Mouse (Mus musculus) cerebellum, adult (tissue): Measurements from ENCODE around the gene Etv3.
A peak's percentile ranks its signal among the peaks of the same experiment; 100 is the strongest.

ENCODE experiments used
- ATAC-seq: cut with Nextera tagmentation; 2 replicates; pipeline ENCODE4 v1.9.2; 2017; ENCODE audit warnings: mild to moderate bottlenecking, moderate library complexity, mixed read lengths; ENCODE audit not compliant: insufficient number of reproducible peaks, low FRiP score, low TSS enrichment

The Etv3 gene

DNA sequence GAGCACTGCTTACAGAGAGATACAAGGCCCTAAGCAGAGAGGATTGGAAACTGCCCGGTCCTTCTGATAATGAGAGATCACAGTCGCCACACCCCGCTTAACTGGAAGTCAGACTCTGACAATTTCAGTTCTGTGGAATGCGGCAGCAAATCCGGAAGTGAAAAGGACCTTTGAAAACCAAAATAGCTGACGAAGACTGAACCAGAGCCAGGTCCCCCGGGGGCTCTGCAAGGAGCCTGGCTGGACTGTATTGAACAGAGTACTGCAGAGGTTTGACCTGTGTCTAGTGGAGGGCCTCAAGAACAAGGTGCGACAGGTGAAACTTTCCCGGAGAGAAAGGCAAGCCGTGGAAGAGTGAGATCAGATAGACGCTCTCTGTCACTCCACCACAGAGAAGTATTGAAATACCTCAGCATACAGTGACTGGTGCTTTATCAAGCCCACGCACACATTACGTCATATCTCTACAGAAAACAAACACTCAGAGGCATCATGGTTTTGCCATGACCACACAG lies 9.6 kb upstream of the Etv3 start:
- ATAC-seq = no peak

DNA sequence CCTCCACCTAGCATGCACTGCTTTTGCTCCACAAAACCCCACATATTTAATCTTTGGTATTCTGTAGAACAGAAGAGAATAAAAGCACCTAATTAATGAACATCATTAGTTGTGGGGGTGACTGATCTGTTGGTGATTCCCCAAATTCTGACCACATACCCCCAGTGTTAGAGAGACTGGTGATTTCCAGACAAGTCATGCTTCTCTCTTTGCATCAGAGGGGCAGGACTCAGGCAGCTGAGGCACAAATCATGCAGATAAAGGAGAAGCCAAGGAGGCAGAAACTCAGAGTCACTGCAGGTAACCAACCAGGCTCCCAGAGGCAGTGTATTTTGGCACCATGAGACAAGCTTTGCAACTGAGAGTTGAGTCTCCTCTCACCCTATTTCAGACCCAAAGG lies 6.8 kb upstream of the Etv3 start:
- ATAC-seq = no peak

GRCm38 (mm10) chr3:87521126-87521525 lies 4.1 kb upstream of the Etv3 start:
- ATAC-seq = no peak

DNA sequence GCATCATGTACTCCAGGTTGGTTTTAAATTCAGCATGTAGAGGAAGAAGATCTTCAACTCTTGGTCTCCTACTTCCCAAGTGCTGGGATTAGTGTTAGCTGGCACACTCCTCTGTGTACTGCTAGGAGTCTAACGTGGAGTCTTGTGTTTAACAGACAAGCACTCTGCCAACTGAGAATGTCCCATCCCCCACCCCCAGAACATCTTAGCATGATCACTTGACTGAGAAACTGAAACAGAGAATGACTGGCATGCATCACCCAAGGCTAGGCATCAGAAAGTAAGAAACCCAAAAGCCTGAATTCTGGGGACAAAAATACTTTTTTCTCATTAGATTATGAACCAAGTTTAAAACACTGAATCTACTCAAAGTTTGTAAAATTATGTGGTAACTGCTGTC lies 3.4 kb upstream of the Etv3 start:
- no peak for ATAC-seq

DNA sequence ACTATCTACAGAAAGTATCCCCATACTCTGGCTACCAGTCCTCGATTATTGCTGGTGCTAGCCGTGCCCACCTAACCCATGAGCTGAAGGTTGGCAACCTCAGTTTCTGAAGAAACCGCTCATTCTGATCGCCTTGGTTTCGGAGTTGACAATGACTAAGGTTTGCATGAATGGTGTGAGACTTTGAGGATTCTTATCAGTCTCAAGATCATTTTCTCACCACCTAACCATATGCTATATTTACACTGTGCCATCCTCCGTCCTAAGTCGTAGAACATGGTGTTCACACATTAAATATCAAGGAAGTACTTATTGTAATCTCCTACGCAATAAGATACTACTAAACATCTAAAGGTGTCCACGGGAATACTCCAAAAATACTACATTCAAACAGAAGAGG lies 1.5 kb upstream of the Etv3 start:
- ATAC-seq = no peak

- ATAC-seq = peak; percentile 16; the same call in 1 of the 2 replicates
Observed at GRCm38 (mm10) chr3:87525837-87526570, 797 bp downstream of the Etv3 start.

- ATAC-seq = no peak
Observed at GRCm38 (mm10) chr3:87527139-87527538, 1.9 kb downstream of the Etv3 start.

DNA sequence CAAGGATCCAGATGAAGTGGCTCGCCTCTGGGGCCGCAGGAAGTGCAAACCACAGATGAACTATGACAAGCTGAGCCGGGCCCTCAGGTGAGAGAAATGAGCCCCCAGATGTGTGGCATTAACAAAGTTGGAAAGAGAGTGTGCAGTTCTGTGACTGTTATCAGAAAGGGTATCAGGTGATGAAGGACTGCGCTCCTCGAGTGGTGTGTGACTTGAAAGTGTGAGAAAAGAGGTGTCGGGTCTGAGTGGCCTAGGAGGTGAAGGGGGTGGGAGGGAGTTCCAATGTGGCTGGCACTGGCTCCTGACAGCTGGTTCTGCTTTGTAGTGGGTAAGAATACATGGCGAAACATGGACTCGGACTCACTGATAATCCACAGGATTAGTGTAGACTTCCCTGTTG lies 2.8 kb downstream of the Etv3 start:
- ATAC-seq = no peak

DNA sequence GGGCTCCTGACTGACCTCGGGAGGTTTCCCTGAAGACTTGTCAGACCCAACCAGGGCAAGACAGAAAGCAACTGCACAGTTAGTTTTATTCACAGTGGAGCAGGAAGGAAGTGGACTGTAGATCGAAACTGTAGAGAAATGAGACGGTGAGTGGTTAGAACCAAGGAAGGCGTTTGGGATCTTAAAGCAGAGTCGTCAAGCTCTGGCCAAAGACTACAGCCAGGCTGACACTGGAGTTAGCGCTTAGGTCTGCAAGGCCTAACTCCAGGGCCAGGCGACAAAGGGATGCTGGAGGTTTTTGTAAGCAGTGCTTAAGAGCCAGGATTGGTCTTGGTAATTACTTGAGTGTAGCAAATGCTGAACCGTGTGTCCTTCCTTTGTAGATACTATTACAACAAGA lies 3.6 kb downstream of the Etv3 start:
- no peak for ATAC-seq

DNA sequence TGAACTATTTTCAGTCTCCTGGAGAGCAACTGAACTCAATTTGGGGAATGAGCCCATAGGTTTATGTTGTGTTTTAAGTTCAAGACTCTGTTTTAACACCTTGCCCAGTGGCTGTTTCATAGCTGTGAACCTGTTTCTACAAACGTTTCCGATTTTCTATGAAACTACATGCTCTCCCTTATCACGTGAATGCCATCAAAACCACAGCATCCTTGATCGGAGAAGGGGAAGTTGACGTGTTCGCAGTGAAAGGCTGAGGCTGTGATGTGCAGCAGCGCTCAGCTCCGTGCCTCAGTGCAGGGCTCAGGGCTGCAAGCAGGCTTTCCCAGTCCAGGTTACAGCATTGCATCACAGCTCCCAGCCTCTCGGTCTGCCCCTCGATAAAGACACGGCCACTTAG lies 4.4 kb downstream of the Etv3 start:
- ATAC-seq = no peak

GRCm38 (mm10) chr3:87530234-87530633 lies 5.0 kb downstream of the Etv3 start:
- no peak for ATAC-seq

DNA sequence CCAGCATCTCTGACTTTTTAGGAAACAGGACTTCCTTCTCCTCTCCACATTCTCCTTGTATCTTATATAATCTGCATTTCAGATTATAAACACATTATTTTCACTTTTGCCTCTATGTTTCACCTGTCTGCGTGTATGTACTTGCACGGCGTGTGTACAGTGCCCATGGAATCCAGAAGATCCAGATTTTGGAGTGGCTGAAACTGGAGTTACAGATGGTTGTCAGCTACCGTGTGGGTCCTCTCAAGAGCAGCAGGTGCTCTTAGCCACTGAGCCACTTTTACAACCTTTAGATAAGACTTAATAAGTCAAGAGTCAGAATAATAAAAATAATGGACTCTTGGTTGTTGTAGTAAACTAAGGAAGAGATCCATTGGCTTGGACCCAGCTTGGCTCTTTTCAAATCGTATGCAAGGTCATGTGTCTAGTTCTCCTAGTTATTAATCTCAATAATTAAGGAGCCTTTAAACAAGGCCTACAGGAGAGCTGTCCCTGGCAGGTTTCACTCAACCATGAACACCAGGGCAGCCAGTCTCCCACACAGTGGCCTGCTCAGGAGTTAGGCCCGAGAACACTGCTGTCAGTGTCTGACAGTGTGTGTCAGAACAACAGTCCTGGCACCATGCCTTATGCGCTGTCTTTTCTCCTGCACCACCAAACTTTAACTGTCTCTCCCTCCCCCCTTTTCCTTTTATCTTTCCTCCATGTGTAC lies 8.6 kb downstream of the Etv3 start:
- ATAC-seq = no peak

DNA sequence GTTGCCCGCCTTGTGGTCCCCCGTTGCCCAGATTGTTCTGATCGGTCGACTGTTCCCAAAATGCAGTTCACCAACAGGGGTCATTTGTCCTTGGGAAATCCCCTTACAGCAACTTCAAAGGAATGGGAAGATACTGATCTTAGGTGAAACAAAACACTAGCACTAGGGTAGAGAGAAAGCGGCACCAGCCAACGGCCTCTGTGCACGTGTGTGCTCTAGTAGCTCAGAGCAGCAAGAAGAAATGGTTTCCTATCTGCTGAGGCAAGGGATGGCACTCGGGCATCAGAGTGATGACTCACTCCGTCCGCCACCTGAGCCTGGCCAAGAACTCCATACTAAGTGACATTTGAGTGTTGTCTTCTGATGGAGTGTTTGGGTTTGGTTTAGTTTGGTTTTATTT lies 12.8 kb downstream of the Etv3 start:
- ATAC-seq = no peak

- ATAC-seq = no peak
Observed at GRCm38 (mm10) chr3:87540028-87540675, 14.9 kb downstream of the Etv3 start.

DNA sequence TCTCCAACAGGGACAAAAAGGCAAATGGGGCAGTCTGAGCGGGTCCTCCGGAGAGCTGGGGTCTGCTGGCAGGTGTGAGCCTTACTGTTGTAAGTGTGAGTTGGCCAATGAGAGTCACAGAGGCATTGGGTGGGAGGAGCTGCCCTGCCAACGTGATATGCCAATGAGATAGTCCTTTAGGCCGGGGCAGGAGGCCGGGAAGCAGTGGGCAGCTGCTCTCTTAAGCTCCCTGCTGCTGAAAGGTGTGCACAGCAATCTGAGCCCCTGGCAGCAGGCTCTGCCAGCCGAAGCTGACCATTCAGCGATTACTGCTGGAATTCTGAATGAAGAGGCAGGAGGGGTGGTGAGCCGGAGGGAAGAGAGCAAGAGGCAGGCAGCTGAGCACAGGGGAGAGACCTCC lies 15.5 kb downstream of the Etv3 start:
- 0 out of 2 replicates have a peak, but pooled peaks have one; percentile 31 for ATAC-seq

DNA sequence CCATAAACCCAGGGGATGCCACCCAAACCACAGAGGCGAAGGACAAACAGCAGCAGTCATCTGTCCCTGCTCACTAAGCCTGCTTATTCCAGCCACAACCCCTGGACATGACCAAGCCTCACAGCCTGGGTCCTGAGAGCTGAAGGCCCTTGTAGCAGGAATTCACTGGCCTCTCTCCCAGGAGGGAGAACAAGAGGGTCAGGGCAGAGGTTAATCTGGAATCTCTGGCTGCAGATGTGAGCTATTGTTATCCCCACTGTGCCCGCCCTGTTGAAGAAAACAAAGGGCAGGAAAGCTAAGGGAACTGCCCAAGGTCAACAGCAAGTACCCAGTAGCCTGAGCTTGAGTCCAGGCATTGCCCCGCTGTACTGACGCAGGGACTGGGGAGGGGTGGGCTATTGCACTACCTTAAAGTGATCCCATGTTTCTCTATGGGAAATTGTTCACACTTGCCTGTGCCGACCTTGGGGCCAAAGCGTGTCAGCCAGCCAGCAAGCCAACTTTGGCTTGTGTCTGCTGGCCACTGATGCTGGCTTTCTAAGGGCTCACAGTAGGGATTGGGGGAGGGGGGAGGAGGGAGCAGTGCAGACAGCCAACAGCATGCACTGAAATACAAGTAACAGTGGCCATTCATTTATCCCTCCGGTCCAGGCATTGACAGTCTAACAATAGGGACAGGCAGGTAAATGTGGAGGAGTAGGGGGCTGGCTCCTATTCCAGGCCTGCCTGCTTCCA lies 17.4 kb downstream of the Etv3 start:
- no peak for ATAC-seq

GRCm38 (mm10) chr3:87545554-87545953 lies 20.3 kb downstream of the Etv3 start:
- no peak for ATAC-seq

GRCm38 (mm10) chr3:87546291-87546721 lies 21.1 kb downstream of the Etv3 start:
- no peak for ATAC-seq

- ATAC-seq = no peak
Observed at GRCm38 (mm10) chr3:87549908-87550307, 24.7 kb downstream of the Etv3 start.

DNA sequence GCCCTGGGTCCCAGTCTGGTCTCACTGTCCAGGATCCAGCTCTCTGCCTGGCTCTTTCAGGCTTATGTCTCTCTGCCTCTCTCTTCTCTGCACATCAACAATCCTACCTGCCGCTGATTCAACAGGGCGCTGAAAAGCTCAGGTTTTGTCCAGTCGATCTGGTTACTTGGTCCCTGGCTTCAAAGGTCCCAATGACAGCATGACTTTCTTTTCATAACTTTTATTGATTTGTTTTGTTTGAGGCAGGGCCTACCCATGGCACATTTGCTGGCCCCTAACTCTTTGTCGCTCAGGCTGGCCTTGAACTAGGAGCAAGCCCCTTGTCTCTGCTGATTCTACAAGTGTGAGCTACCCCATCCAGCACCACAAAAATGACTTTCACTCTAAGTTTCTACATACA lies 27.1 kb downstream of the Etv3 start:
- no peak for ATAC-seq
